Comparison of ENCODE assay signal across 24 mouse cellular contexts in the genomic region with DNA sequence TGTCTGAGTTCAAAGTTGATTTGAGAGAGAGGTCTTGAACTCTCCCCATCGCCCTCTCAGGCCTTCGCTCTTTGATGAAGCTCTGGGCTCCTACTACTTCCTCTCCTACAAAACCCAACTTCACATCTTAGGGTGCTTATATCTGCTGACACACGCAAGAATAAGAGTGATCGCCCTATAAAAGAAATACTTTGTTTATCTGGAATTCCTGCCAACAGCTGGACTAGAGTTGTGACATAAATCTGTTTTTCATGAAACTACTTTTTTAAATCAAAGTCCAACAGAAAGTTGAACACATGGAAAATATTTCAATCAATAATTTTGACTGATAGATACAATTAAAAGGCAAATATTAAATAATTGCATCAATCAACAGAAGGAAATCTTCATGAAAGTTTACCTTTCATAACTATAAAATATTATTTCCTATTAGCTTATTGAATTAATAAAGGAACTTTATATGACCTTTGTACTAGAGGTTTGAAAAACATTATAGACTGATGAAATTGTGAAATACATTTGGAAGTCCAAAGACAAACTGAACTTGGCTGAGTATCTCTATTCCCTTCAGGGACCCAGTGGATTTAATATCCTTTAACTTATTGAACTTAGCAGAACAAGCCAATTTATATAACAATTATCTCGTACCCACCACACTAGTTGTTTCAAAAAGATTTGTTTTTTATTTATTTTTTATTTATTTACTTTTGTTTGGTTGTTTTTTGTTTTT.
"Had no signal": no experiment of that assay in that cellular context is flagged by ENCODE, and none has a peak within 500 bp of the region (broad histone marks: within the 10 kb centered on the region; RNA-seq: fewer than 3 reads in every experiment).

No protein-coding gene starts in this region.

- H3K27ac ChIP-seq: layer of hippocampus, adult 2 months; limb, embryonic 10.5 days; limb, embryonic 13.5 days; liver, embryonic 12.5 days; liver, embryonic 15.5 days; lung, embryonic 15.5 days; macrophage; midbrain, embryonic 12.5 days; midbrain, embryonic 15.5 days; neural tube, embryonic 12.5 days; neural tube, embryonic 15.5 days; stomach, postnatal 0 days had no signal

- ATAC-seq: inflammation-experienced regulatory T-cells, adult 6 months; intestine, embryonic 16.5 days; liver, embryonic 12.5 days; midbrain, embryonic 15.5 days had no signal

- H3K9me3 ChIP-seq: limb, embryonic 10.5 days; limb, embryonic 13.5 days; liver, embryonic 12.5 days; liver, embryonic 15.5 days; lung, embryonic 15.5 days; midbrain, embryonic 12.5 days; midbrain, embryonic 15.5 days; neural tube, embryonic 12.5 days; neural tube, embryonic 15.5 days had no signal

- H3K9ac ChIP-seq: limb, embryonic 13.5 days; liver, embryonic 12.5 days; liver, embryonic 15.5 days; lung, embryonic 15.5 days; midbrain, embryonic 12.5 days; midbrain, embryonic 15.5 days; neural tube, embryonic 12.5 days; neural tube, embryonic 15.5 days had no signal

- H3K4me3 ChIP-seq: layer of hippocampus, adult 2 months; limb, embryonic 10.5 days; limb, embryonic 13.5 days; liver, embryonic 12.5 days; liver, embryonic 15.5 days; lung, embryonic 15.5 days; midbrain, embryonic 12.5 days; midbrain, embryonic 15.5 days; neural tube, embryonic 12.5 days; neural tube, embryonic 15.5 days had no signal

- H3K4me2 ChIP-seq: limb, embryonic 13.5 days; liver, embryonic 12.5 days; liver, embryonic 15.5 days; lung, embryonic 15.5 days; midbrain, embryonic 12.5 days; midbrain, embryonic 15.5 days; neural tube, embryonic 12.5 days; neural tube, embryonic 15.5 days had no signal

- H3K36me3 ChIP-seq: limb, embryonic 10.5 days; limb, embryonic 13.5 days; liver, embryonic 12.5 days; liver, embryonic 15.5 days; lung, embryonic 15.5 days; midbrain, embryonic 12.5 days; midbrain, embryonic 15.5 days; neural tube, embryonic 12.5 days; neural tube, embryonic 15.5 days had no signal

- H3K4me1 ChIP-seq: limb, embryonic 10.5 days; limb, embryonic 13.5 days; liver, embryonic 12.5 days; liver, embryonic 15.5 days; lung, embryonic 15.5 days; midbrain, embryonic 12.5 days; midbrain, embryonic 15.5 days; neural tube, embryonic 12.5 days; neural tube, embryonic 15.5 days had no signal

- H3K27me3 ChIP-seq: limb, embryonic 13.5 days; liver, embryonic 12.5 days; liver, embryonic 15.5 days; lung, embryonic 15.5 days; midbrain, embryonic 12.5 days; midbrain, embryonic 15.5 days; neural tube, embryonic 12.5 days; neural tube, embryonic 15.5 days had no signal

- DNase-seq: kidney, adult 18-20 months; kidney, postnatal 10 days; layer of hippocampus, adult 9-11 months; lung, postnatal 14 days; right cerebral cortex, adult 18-20 months; right cerebral cortex, postnatal 14 days; right cerebral cortex, postnatal 4 days; thymus, adult 2 months; thymus, postnatal 14 days; thymus, postnatal 4 days had no signal
